Mouse (Mus musculus): ENCODE results near the gene Tm6sf1. TPM values are rescaled to one million over a fixed set of nuclear protein-coding genes. Genes with fewer than 3 reads are reported as not detected.
A peak's percentile ranks its signal among the peaks of the same experiment; 100 is the strongest.

Gene Tm6sf1
- total RNA-seq (2012; rRNA removed) = 0.35 and 0.39 TPM in 2 replicates
- 1 to 10 TPM in 1 of 2 experiments, not detected in 1; 8.6 TPM for polyA plus RNA-seq (2012; ENCODE audit: insufficient read depth in 1 of 2, insufficient read length in 2 of 2, low read depth in 1 of 2, low replicate concordance in 2 of 2, missing spikeins in 1 of 2)

DNA sequence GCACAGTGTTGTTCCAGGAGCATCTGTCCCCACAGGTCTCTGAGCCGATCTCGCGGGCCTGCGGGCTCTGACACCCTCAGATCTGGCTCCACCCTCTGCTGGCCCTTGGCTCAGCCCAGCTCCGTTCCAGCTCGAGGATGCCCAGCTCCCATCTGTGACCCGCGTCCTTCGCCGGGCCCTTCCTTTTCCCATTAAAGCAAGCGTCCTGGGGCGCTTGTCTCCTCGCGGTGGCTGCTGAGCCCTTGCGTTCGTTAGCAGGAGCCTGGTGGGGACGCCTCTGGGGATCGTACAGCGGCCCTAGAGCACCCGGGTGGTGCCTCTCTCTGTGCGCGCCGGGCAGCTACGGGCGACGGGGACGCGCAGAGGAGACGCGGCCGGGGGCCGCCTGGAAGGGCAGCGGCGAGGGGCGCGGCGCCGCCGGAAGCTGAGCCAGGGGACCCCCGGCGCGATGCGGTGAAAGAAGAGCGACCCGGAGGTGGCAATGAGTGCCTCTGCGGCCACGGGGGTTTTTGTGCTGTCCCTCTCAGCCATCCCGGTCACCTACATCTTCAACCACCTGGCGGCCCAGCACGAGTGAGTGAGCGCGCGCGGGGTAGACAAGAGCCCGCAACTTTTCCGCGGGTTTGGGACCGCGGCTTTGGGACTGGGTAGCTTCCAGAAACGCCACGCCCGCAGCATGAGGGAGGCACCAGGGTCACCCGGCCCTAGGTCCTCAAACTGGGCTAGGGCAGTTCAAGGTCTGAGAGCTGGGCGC lies at the start of gene Tm6sf1:
Gene Tm6sf1 (plus strand): TSS at position 34 of the 754 bp plus-strand sequence.
- no peak for DNase-seq (ENCODE audit: low read depth, low spot score)
- H3K27ac ChIP-seq (ENCODE audit: control insufficient read depth, low read depth, low read length) = no peak within 1 kb of the TSS
- no peak for TF ChIP-seq ZKSCAN1 (IDR thresholded peaks at IDR 0.05; ENCODE audit: low read depth, low read length)
- no peak for TF ChIP-seq ZMIZ1 (IDR thresholded peaks at IDR 0.05; ENCODE audit: low read depth, low read length)
- TF ChIP-seq TAL1 (IDR thresholded peaks at IDR 0.05; ENCODE audit: low read length) = no peak
- TF ChIP-seq RCOR1 (IDR thresholded peaks at IDR 0.05; ENCODE audit: low read depth, low read length) = no peak
- no peaks in the 10 kb centered on the region for H3K27me3 ChIP-seq (ENCODE audit: control insufficient read depth in 1 of 2, insufficient read depth in 2 of 2, low read length in 2 of 2)
- no peaks in the 10 kb centered on the region for H3K79me2 ChIP-seq (ENCODE audit: control insufficient read depth, insufficient read depth, low read length, poor library complexity)
- no peaks in the 10 kb centered on the region; a peak in 1 of 4 replicates for H3K36me3 ChIP-seq (ENCODE audit: control insufficient read depth in 1 of 2, insufficient read depth in 2 of 2, low read length in 2 of 2)
- H3K9me3 ChIP-seq (replicated peaks; ENCODE audit: insufficient read depth, low read length) = no peaks in the 10 kb centered on the region
- H3K4me1 ChIP-seq (ENCODE audit: control insufficient read depth in 1 of 2, insufficient read depth in 2 of 2, low read length in 2 of 2) = peaks cover 0 to 17% of the 10 kb centered on the region in 2 experiments; a peak in 3 of 4 replicates
- peak within 1 kb of the TSS; percentile 12 to 43; a peak in 2 of 4 replicates for H3K4me3 ChIP-seq (ENCODE audit: control insufficient read depth in 1 of 2, insufficient read depth in 1 of 2, low read depth in 2 of 2, low read length in 2 of 2)
- H3K9ac ChIP-seq (ENCODE audit: control insufficient read depth, low read depth, low read length, poor library complexity, severe bottlenecking) = peak within 1 kb of the TSS; percentile 20

DNA sequence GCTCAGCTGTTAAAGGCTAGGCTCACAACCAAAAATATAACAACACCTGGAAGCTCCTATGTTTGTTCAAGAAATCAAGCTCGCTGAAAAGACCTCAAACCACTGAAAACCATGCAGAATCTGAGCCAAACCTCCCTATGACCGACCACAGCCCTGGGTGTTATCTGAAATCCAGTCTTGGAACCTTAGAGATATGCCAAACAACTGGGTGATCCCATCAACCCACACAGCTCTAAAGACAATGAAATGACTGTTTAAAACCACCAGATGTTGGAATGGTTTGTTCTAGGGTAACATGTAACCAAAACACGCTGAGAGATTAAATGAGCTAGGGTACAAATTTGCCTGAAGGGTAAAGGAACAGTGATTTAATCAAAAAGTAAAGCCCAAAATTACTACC lies 33.9 kb upstream of the Tm6sf1 start:
- TF ChIP-seq USF2 (IDR thresholded peaks at IDR 0.05; ENCODE audit: borderline replicate concordance in 1 of 2, insufficient read depth in 1 of 2, low read depth in 1 of 2, low read length in 2 of 2) (no peak), RCOR1 (IDR thresholded peaks at IDR 0.05; ENCODE audit: low read depth, low read length) (peak; percentile 54; the same call in 1 of the 2 replicates)
- Histone ChIP-seq H3K27ac (ENCODE audit: control insufficient read depth, low read depth, low read length) (no peak overlapping the region), H3K9me3 (replicated peaks; ENCODE audit: insufficient read depth, low read length) (no peaks in the 10 kb centered on the region), H3K36me3 (ENCODE audit: control insufficient read depth in 1 of 2, insufficient read depth in 2 of 2, low read length in 2 of 2) (peaks cover 1 to 17% of the 10 kb centered on the region in 2 experiments; a peak in 2 of 4 replicates), H3K27me3 (ENCODE audit: control insufficient read depth in 1 of 2, insufficient read depth in 2 of 2, low read length in 2 of 2) (no peaks in the 10 kb centered on the region), H3K4me3 (ENCODE audit: control insufficient read depth in 1 of 2, insufficient read depth in 1 of 2, low read depth in 2 of 2, low read length in 2 of 2) (no peak overlapping the region), H3K4me1 (ENCODE audit: control insufficient read depth in 1 of 2, insufficient read depth in 2 of 2, low read length in 2 of 2) (peaks cover 0 to 16% of the 10 kb centered on the region in 2 experiments), H3K9ac (ENCODE audit: control insufficient read depth, low read depth, low read length, poor library complexity, severe bottlenecking) (no peak overlapping the region), H3K79me2 (ENCODE audit: control insufficient read depth, insufficient read depth, low read length, poor library complexity) (peaks cover 48% of the 10 kb centered on the region)
- DNase-seq (ENCODE audit: low read depth, low spot score) = no peak

DNA sequence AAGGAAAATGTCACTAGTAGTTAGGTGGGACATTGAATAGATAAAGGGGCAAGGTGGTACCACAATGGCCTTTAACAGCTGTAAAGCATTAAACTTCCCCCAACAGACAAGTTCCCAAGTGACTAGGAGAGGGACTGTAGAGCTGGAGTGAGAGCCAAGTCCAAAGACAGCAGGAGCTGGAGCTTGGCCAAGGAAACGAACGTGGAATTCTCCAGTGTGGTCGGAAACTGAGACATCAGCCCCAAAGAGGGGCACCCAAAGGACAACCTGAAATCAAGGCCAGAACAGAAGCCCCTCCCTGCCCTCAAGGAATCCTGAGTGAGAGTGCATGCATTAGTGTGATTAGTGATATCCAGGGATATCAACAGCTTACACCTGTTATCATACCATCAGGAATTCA lies 33.4 kb upstream of the Tm6sf1 start:
- Histone ChIP-seq H3K9me3 (replicated peaks; ENCODE audit: insufficient read depth, low read length) (no peaks in the 10 kb centered on the region), H3K27ac (ENCODE audit: control insufficient read depth, low read depth, low read length) (no peak overlapping the region), H3K27me3 (ENCODE audit: control insufficient read depth in 1 of 2, insufficient read depth in 2 of 2, low read length in 2 of 2) (no peaks in the 10 kb centered on the region), H3K79me2 (ENCODE audit: control insufficient read depth, insufficient read depth, low read length, poor library complexity) (peaks cover 48% of the 10 kb centered on the region), H3K4me3 (ENCODE audit: control insufficient read depth in 1 of 2, insufficient read depth in 1 of 2, low read depth in 2 of 2, low read length in 2 of 2) (no peak overlapping the region), H3K9ac (ENCODE audit: control insufficient read depth, low read depth, low read length, poor library complexity, severe bottlenecking) (no peak overlapping the region), H3K36me3 (ENCODE audit: control insufficient read depth in 1 of 2, insufficient read depth in 2 of 2, low read length in 2 of 2) (peaks cover 1 to 17% of the 10 kb centered on the region in 2 experiments; a peak in 2 of 4 replicates), H3K4me1 (ENCODE audit: control insufficient read depth in 1 of 2, insufficient read depth in 2 of 2, low read length in 2 of 2) (peaks cover 0 to 18% of the 10 kb centered on the region in 2 experiments)
- TF ChIP-seq RAD21 (IDR thresholded peaks at IDR 0.05; ENCODE audit: low read depth, low read length) (no peak), POLR2AphosphoS5 (IDR thresholded peaks at IDR 0.05; ENCODE audit: borderline replicate concordance, low read depth, low read length) (no peak), EP300 (IDR thresholded peaks at IDR 0.05; ENCODE audit: low read depth in 1 of 2, low read length in 2 of 2) (no peak), GABPA (IDR thresholded peaks at IDR 0.05; ENCODE audit: low read depth, low read length) (no peak)
- DNase-seq (ENCODE audit: low read depth, low spot score) = no peak
